Mouse (Mus musculus) T-helper 17 cell (primary cell): ENCODE results near the gene Gm13275.
"Not testable (repeated sequence)": the region's sequence is repeated elsewhere in the genome, so short reads cannot be mapped to it uniquely, and the experiment has no call there.

Experiments used
- in situ Hi-C, 2 experiments: fragments of 300-600 bp; cut with MboI, MseI; formaldehyde crosslinking; loops; 1 replicate in 1 of 2; 2 replicates in 1 of 2; pipeline ENCODE4 v1.15.1; 2025; ENCODE audit warnings: high pct_unique_total_duplicates in 2 of 2

Gene Gm13275

DNA sequence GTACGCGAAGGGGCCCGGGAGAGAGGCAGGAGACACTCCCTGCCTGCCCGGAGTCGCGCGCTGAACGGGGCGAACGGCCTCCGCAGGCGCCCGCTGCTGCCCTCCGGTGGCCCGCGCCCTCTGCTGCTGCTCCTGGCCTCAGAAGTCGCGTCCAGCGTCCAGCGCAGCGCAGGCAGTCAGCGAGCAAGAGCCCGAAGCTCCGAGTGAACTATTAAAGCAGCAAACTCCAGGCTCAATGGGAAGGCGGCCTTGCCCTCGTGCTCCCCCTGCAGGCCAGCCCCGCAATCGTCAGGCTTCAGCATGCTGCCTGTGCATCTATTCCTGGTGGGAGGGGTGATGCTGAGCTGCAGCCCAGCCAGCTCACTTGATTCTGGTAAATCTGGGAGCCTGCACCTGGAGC is 3.0 kb upstream of the Gm13275 start, which contains the start of gene Gm13278:
Gene Gm13278 (plus strand): TSS at position 301 of the 400 bp plus-strand sequence.
- in situ Hi-C loops: not testable (repeated sequence)

GRCm38 (mm10) chr4:88797097-88797496 is 2.8 kb downstream of the Gm13275 start, which contains the start of gene Gm13279:
Gene Gm13279, plus strand, starts transcription at chr4:88797397.
- in situ Hi-C loops: not testable (repeated sequence)

DNA sequence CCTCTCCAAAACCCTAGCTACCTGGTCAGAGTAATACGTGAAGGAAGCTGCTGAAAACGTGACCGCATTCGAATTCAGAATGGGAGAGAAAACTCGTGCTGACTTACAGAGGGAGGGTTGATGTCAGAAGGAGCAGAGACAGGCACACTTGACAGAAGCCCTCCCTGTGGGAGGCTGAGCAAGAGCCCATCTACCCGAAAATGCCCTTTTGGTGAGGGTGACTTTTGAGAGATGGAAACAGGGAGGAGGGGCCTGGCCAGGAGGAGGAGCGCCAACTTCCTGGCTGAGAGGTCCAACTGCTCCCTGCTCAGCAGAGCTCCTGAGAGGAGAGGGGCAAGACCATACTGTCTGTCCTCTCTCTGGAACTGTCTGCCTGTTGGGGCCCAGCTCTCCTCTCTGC is 5.1 kb downstream of the Gm13275 start, which contains the start of gene Gm13285:
Gene Gm13285 (plus strand): TSS at position 301 of the 400 bp plus-strand sequence.
- in situ Hi-C loops: not testable (repeated sequence)

GRCm38 (mm10) chr4:88802954-88803353 is 8.7 kb downstream of the Gm13275 start, which contains the start of gene Gm13287:
Gene Gm13287, plus strand, starts transcription at chr4:88803254.
- in situ Hi-C loops: loop anchor here in 1 of 2 experiments (5.0 to 25.0 kb wide), 2 partner anchors 66 to 1916 kb away; no protein-coding TSS in a partner anchor

DNA sequence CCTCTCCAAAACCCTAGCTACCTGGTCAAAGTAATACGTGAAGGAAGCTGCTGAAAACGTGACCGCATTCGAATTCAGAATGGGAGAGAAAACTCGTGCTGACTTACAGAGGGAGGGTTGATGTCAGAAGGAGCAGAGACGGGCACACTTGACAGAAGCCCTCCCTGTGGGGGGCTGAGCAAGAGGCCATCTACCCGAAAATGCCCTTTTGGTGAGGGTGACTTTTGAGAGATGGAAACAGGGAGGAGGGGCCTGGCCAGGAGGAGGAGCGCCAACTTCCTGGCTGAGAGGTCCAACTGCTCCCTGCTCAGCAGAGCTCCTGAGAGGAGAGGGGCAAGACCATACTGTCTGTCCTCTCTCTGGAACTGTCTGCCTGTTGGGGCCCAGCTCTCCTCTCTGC is 10.9 kb downstream of the Gm13275 start, which contains the start of gene Gm13288:
Gene Gm13288 (plus strand): TSS at position 301 of the 400 bp plus-strand sequence.
- in situ Hi-C loops: loop anchor here in 1 of 2 experiments (5.0 to 25.0 kb wide), 2 partner anchors 33 to 1918 kb away; partner anchors contain the start of gene Gm13290

DNA sequence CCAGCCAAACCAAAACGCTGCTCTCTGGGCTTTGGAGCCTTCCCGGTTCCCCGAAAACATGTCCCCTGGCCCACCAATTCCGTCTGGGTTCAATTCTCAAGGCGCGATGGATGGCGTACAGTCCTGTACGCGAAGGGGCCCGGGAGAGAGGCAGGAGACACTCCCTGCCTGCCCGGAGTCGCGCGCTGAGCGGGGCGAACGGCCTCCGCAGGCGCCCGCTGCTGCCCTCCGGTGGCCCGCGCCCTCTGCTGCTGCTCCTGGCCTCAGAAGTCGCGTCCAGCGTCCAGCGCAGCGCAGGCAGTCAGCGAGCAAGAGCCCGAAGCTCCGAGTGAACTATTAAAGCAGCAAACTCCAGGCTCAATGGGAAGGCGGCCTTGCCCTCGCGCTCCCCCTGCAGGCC is 11.5 kb downstream of the Gm13275 start:
- in situ Hi-C loops: loop anchor here in 1 of 2 experiments (5.0 to 25.0 kb wide), 2 partner anchors 33 to 1918 kb away; partner anchors contain the start of gene Gm13290

- in situ Hi-C loops: loop anchor here in 1 of 2 experiments (25.0 kb wide), 1 partner anchor 1929 kb away; no protein-coding TSS in a partner anchor
Observed at GRCm38 (mm10) chr4:88815928-88816327, 21.6 kb downstream of the Gm13275 start, which contains the start of gene Ifna7. Gene Ifna7, plus strand, starts transcription at chr4:88816228.

- in situ Hi-C loops: loop anchor here in 1 of 2 experiments (25.0 kb wide), 1 partner anchor 1932 kb away; no protein-coding TSS in a partner anchor
Observed at GRCm38 (mm10) chr4:88819659-88820058, 25.4 kb downstream of the Gm13275 start, which contains the start of gene Ifna11. Gene Ifna11, plus strand, starts transcription at chr4:88819959.

DNA sequence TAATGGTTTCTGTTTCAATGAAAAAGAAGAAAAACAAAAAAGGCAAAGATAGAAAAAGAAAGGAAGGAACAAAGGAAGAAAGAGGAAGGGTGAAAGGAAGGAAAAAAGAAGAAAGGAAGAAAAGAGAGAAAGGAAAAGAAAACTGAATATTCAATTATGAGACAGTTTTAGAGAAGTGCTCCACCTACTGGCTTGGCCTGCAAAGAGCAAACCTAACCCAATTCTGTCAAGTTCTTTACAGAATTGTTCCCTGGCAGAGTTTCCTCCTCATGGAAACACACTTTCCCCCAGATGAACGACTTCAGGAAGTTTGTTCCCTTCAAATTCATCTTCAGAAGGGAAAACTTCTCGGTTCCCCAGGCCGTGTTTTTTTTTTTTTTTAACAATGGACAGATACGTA is 28.7 kb downstream of the Gm13275 start:
- in situ Hi-C loops: loop anchor here in 1 of 2 experiments (25.0 kb wide), 1 partner anchor 1936 kb away; no protein-coding TSS in a partner anchor

DNA sequence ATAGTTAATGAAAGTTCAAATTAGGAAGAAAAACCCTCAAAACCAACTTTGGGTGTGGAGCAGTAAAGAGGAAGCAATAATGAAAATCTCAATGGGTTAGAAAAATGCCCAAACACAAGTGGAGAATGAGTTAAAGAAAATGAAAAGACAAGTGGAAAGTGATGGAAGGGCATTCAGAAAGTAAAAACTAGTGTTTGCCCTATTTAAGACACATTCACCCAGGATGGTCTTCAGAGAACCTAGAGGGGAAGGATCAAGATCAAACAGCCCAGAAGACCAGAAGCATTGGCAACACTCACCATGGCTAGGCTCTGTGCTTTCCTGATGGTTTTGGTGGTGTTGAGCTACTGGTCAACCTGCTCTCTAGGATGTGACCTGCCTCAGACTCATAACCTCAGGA is 32.8 kb downstream of the Gm13275 start, which contains the start of gene Ifna6:
Gene Ifna6 (plus strand): TSS at position 301 of the 400 bp plus-strand sequence.
- in situ Hi-C loops: not testable (repeated sequence)

- in situ Hi-C loops: no loop called here
Observed at GRCm38 (mm10) chr4:88830523-88830922, 36.2 kb downstream of the Gm13275 start.

- in situ Hi-C loops: not testable (repeated sequence)
Observed at GRCm38 (mm10) chr4:88835225-88835624, 40.9 kb downstream of the Gm13275 start, which contains the start of gene Ifna5. Gene Ifna5, plus strand, starts transcription at chr4:88835525.

GRCm38 (mm10) chr4:88838828-88839227 is 44.5 kb downstream of the Gm13275 start:
- in situ Hi-C loops: no loop called here

DNA sequence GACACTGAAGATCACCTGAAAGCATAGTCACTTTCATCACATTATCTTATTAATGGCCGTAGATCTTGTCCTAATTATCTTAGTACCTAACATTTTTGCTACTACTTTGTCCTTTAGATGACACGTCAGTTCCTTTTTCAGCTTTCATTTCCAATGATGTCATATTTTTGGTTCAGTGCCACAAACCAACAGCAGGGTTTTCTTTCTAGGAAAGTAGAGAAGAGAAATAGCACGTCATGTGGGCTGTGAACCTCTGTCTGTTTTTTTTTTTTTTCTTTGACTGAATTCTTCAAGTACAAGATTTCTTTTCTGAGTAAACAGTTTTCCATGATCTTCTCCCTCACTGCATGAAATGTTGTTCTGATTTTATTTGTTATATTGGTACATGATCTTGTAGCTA is 45.8 kb downstream of the Gm13275 start:
- in situ Hi-C loops: no loop called here

GRCm38 (mm10) chr4:88841438-88841911 is 47.2 kb downstream of the Gm13275 start, which contains the start of gene Ifna4:
Gene Ifna4, plus strand, starts transcription at chr4:88841861.
- in situ Hi-C loops: no loop called here
